Mouse (Mus musculus) midbrain, embryonic 10.5 days (tissue): ENCODE results near the gene Grm8. TPM values are rescaled to one million over a fixed set of nuclear protein-coding genes. Genes with fewer than 3 reads are reported as not detected.

Source experiments
- microRNA counts: library from miRNA; unstranded; fragments of <30 nt; microRNA quantifications from one replicate; lab custom pipeline; 2017
- microRNA-seq: library from miRNA; unstranded; fragments of <30 nt; microRNA quantifications from one replicate; pipeline ENCODE4, GENCODE M21; 2017
- polyA plus RNA-seq: library from polyadenylated mRNA; unstranded; fragments of >200 nt; fragmentation: Nextera tagmentation; extraction: Ambion mirVana; gene quantifications from 2 replicates; pipeline ENCODE4 v1.2.1, GENCODE M21; 2016

Grm8 gene
- polyA plus RNA-seq, 1 experiment from 2014 or later = 0.93 TPM

MicroRNAs encoded within 50 kb of the gene (microRNA counts, 519-probe panel; counts per million panel counts)
- microRNA mmu-miR-592 (lab: Ali Mortazavi, UCI) = not detected

Small RNAs within 50 kb of the gene (microRNA-seq; reads per million reads assigned to microRNA genes)
- 17.4 reads per million, percentile 29 among the genes with 10 or more reads in this experiment for gene Mir592
